Mouse (Mus musculus): ENCODE measurements around the gene Rxra.

DNA sequence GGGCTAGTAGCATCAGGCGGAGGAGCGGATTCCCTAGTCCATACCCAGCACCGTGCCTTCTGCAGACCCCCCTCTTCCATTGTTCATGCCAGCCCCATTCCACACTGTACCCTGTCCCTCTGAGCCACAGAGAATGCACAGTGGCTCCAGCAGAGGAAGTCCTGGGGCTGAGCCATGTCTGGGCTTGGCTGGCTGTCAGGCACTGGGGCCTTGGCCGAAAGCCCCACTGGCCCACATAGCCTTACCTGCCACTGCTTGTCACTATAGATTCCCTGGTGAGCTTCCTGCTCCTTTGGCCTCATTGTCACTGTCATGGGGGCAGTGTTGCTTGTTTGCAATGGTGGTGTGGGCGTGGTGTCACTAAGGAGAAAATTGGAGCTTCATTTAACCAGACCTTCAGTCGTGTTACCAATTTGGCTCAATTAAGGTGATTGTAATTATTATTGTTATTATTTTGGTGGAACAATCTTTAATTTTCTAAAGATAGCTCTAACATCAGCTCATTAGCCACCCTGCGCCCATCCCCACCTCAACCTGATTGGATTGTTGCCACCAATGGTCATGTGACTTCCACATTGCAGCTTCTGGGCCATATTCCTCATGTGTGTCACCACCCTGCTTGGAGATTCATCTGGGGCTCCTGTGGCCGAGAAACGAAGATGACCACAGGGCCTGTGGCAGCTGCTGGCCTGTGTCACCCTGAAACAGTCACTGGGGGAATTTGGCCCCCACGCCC lies 85.2 kb downstream of the Rxra start:
- TF ChIP-seq POLR2A (IDR thresholded peaks at IDR 0.05; ENCODE audit: low read depth, low read length): no peak
- no peak for TF ChIP-seq CTCF (IDR thresholded peaks at IDR 0.05; ENCODE audit: extremely low read depth, insufficient read depth, insufficient read length, insufficient replicate concordance)

Measured in spleen, adult 2 months (tissue).